Mouse (Mus musculus) heart, embryonic 15.5 days (tissue): ENCODE results near the gene Camk2b. TPM values are rescaled to one million over a fixed set of nuclear protein-coding genes. Genes with fewer than 3 reads are reported as not detected.

ENCODE experiments used
- ATAC-seq: fragments of 200-750 bp; cut with Nextera tagmentation; replicated peaks from 2 replicates; pipeline ENCODE4 v1.8.0; 2017; ENCODE audit warnings: low read depth, moderate TSS enrichment; ENCODE audit not compliant: insufficient number of reproducible peaks, insufficient read depth, low FRiP score
- H3K27ac ChIP-seq: fragments of 300-500 bp; sonication (generic); 2 replicates; pipeline ENCODE4 v1.5.1; 2015; ENCODE audit warnings: mild to moderate bottlenecking, inconsistent platforms
- H3K27me3 ChIP-seq: fragments of 300-500 bp; sonication (generic); 2 replicates; pipeline ENCODE4 v1.6.1; 2015; ENCODE audit warnings: inconsistent platforms
- H3K36me3 ChIP-seq: fragments of 300-500 bp; sonication (generic); 2 replicates; pipeline ENCODE4 v1.6.1; 2015; ENCODE audit warnings: mild to moderate bottlenecking, inconsistent platforms
- H3K4me1 ChIP-seq: fragments of 300-500 bp; sonication (generic); replicated peaks from 2 replicates; pipeline ENCODE4 v1.6.1; 2015; ENCODE audit warnings: inconsistent platforms
- H3K4me2 ChIP-seq: fragments of 300-500 bp; sonication (generic); 2 replicates; pipeline ENCODE4 v1.6.1; 2015; ENCODE audit warnings: inconsistent platforms, mild to moderate bottlenecking, moderate library complexity
- H3K4me3 ChIP-seq: fragments of 300-500 bp; sonication (generic); 2 replicates; pipeline ENCODE4 v1.5.1; 2015; ENCODE audit warnings: mild to moderate bottlenecking, inconsistent platforms
- H3K9ac ChIP-seq: fragments of 300-500 bp; sonication (generic); 2 replicates; pipeline ENCODE4 v1.6.1; 2015; ENCODE audit warnings: mild to moderate bottlenecking, inconsistent platforms
- H3K9me3 ChIP-seq: fragments of 300-500 bp; sonication (generic); replicated peaks from 2 replicates; pipeline ENCODE4 v1.6.1; 2016; ENCODE audit warnings: inconsistent platforms
- WGBS: fragments of 180-500 bp; shearing (Covaris S2); methylation state at CpG from one replicate; pipeline ENCODE4 v1.1.7; 2015; ENCODE audit warnings: mixed read lengths; 5-methylcytosine and 5-hydroxymethylcytosine counted together
- polyA plus RNA-seq: library from polyadenylated mRNA; unstranded; fragments of >200 nt; fragmentation: Nextera tagmentation; extraction: Ambion mirVana; gene quantifications from 2 replicates; pipeline ENCODE4 v1.2.1, GENCODE M21; 2015

Camk2b gene
- polyA plus RNA-seq, 1 experiment from 2014 or later: 2.8 TPM

GRCm38 (mm10) chr11:6067160-6067559 is 998 bp upstream of the Camk2b start:
- no peak overlapping the region for H3K27ac ChIP-seq
- peaks cover 97% of the 10 kb centered on the region for H3K27me3 ChIP-seq
- H3K36me3 ChIP-seq: no peaks in the 10 kb centered on the region
- H3K9ac ChIP-seq: no peak overlapping the region
- no peaks in the 10 kb centered on the region for H3K9me3 ChIP-seq
- H3K4me1 ChIP-seq: peaks cover 25% of the 10 kb centered on the region
- no peak overlapping the region for H3K4me2 ChIP-seq
- 55% methylated on average over 9 of the region's 9 CpGs for whole genome bisulfite sequencing
- no peak overlapping the region for H3K4me3 ChIP-seq
- ATAC-seq: no peak

GRCm38 (mm10) chr11:6065551-6066121 is 526 bp downstream of the Camk2b start:
- no peaks in the 10 kb centered on the region for H3K9me3 ChIP-seq
- H3K4me3 ChIP-seq: peak overlapping the region; percentile 64
- H3K36me3 ChIP-seq: no peaks in the 10 kb centered on the region
- H3K4me1 ChIP-seq: peaks cover 25% of the 10 kb centered on the region
- WGBS: under 1% methylated on average over 86 of the region's 95 CpGs
- peak overlapping the region; percentile 10 for H3K9ac ChIP-seq
- no peak overlapping the region for H3K27ac ChIP-seq
- peaks cover 91% of the 10 kb centered on the region for H3K27me3 ChIP-seq
- peak; percentile 40 for ATAC-seq
- H3K4me2 ChIP-seq: peak overlapping the region; percentile 95

DNA sequence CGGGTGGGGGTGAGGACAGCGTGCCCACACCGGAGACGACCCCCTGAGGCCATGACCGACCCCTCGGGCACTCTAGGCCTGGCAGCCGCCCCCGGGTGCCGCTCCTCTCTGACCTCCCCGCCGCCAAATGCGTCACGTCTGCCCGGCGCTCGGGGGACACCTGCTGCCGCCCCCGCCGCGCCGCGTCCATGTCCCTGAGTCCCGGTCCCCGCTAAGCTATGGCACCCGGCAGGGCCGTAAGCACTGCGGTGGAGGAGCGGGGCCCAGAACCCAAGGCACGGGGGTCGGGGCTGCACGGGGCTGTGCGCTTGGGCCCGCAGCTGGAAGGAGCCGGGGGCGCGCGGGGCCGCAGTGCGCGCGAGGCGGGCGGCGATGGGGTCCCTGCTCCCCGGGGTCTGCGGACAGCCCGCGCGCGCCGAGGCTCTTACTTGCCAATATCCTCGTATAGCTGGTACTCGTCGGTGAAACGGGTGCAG is 1.1 kb downstream of the Camk2b start:
- WGBS: 2% methylated on average over 55 of the region's 55 CpGs
- Histone ChIP-seq H3K4me3 (peak overlapping the region; percentile 64), H3K27me3 (peaks cover 86% of the 10 kb centered on the region), H3K9me3 (no peaks in the 10 kb centered on the region), H3K36me3 (no peaks in the 10 kb centered on the region), H3K4me2 (peak overlapping the region; percentile 95), H3K27ac (no peak overlapping the region), H3K9ac (peak overlapping the region; percentile 10), H3K4me1 (peaks cover 25% of the 10 kb centered on the region)
- ATAC-seq: 0 out of 2 replicates have a peak, but pooled peaks have one; percentile 11

DNA sequence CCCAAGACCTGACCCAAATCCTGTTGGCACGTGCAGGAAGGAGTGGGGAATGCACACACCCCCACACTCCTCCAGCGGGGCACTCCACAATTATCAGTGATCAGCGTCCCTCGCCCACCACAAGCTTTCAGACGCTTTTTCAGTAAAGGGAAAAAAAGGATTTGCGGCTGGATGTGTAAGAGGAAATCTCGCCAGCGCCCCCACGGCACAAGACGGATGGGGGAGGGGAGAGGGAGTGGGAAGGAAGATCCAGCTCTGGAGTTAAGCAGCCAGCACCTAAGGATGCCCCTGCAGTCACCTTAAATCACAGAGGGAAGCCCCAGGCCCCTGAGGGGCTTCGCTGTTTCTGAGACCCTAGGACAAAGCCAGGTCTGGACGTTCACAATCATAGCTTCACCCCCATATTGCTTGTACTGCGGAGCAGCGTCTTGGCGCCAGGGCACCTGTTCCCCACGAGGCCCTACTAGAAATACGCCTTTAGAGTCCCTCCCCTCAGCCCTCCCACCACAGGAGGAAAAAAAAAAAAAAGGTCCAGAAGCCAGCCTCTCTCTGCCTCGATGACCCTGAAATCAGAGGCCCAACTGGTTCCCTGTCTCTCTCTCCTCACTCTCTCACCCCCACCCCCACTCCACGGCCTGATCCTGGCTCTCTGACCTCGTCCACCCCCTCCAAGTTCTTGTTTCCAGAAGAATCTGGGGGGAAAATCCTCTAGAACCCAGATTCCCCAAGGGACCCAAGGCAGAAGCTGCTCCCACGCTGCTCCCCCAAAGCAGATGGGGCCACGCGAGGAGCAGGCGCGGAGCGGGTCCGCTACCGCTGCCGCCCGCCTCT is 1.7 kb downstream of the Camk2b start:
- ATAC-seq: no peak
- H3K27ac ChIP-seq: no peak overlapping the region
- no peaks in the 10 kb centered on the region for H3K9me3 ChIP-seq
- peaks cover 25% of the 10 kb centered on the region for H3K4me1 ChIP-seq
- H3K27me3 ChIP-seq: peaks cover 80% of the 10 kb centered on the region
- peak overlapping the region; percentile 64 for H3K4me3 ChIP-seq
- H3K9ac ChIP-seq: peak overlapping the region; percentile 10
- peak overlapping the region; percentile 95 for H3K4me2 ChIP-seq
- 3% methylated on average over 30 of the region's 30 CpGs for WGBS
- H3K36me3 ChIP-seq: no peaks in the 10 kb centered on the region

GRCm38 (mm10) chr11:6063501-6064214 is 2.5 kb downstream of the Camk2b start:
- Histone ChIP-seq H3K4me2 (peak overlapping the region; percentile 95), H3K36me3 (no peaks in the 10 kb centered on the region), H3K4me3 (peak overlapping the region; percentile 64), H3K9me3 (no peaks in the 10 kb centered on the region), H3K9ac (no peak overlapping the region), H3K27ac (no peak overlapping the region), H3K27me3 (peaks cover 72% of the 10 kb centered on the region), H3K4me1 (peaks cover 25% of the 10 kb centered on the region)
- no peak for ATAC-seq
- WGBS: 40% methylated on average over 17 of the region's 17 CpGs

GRCm38 (mm10) chr11:6063065-6063464 is 3.1 kb downstream of the Camk2b start:
- 81% methylated on average over 7 of the region's 7 CpGs for WGBS

GRCm38 (mm10) chr11:6062329-6062728 is 3.8 kb downstream of the Camk2b start:
- peaks cover 22% of the 10 kb centered on the region for H3K4me1 ChIP-seq
- ATAC-seq: no peak
- WGBS: 86% methylated on average over 11 of the region's 11 CpGs

More at GRCm38 (mm10) chr11:6063065-6063464, 3.1 kb downstream of the Camk2b start:
- no peak for ATAC-seq
- H3K9ac ChIP-seq: no peak overlapping the region
- H3K27me3 ChIP-seq: peaks cover 66% of the 10 kb centered on the region
- H3K4me3 ChIP-seq: no peak overlapping the region
- no peak overlapping the region for H3K4me2 ChIP-seq
- H3K36me3 ChIP-seq: no peaks in the 10 kb centered on the region
- no peaks in the 10 kb centered on the region for H3K9me3 ChIP-seq
- H3K27ac ChIP-seq: no peak overlapping the region
- H3K4me1 ChIP-seq: peaks cover 22% of the 10 kb centered on the region

GRCm38 (mm10) chr11:6061891-6062290 is 4.3 kb downstream of the Camk2b start:
- Histone ChIP-seq H3K27me3 (peaks cover 55% of the 10 kb centered on the region), H3K4me1 (peaks cover 22% of the 10 kb centered on the region), H3K4me2 (no peak overlapping the region), H3K27ac (no peak overlapping the region), H3K4me3 (no peak overlapping the region), H3K9ac (no peak overlapping the region), H3K36me3 (no peaks in the 10 kb centered on the region), H3K9me3 (no peaks in the 10 kb centered on the region)
- 78% methylated on average over 5 of the region's 5 CpGs for WGBS
- ATAC-seq: no peak

More at GRCm38 (mm10) chr11:6062329-6062728, 3.8 kb downstream of the Camk2b start:
- Histone ChIP-seq H3K27ac (no peak overlapping the region), H3K36me3 (no peaks in the 10 kb centered on the region), H3K9ac (no peak overlapping the region), H3K27me3 (peaks cover 59% of the 10 kb centered on the region), H3K4me2 (no peak overlapping the region), H3K9me3 (no peaks in the 10 kb centered on the region), H3K4me3 (no peak overlapping the region)

GRCm38 (mm10) chr11:6059162-6059561 is 7.0 kb downstream of the Camk2b start:
- Histone ChIP-seq H3K27me3 (peaks cover 27% of the 10 kb centered on the region), H3K4me3 (no peak overlapping the region), H3K9ac (no peak overlapping the region), H3K9me3 (no peaks in the 10 kb centered on the region), H3K36me3 (no peaks in the 10 kb centered on the region), H3K4me1 (peaks cover 4% of the 10 kb centered on the region), H3K4me2 (no peak overlapping the region), H3K27ac (no peak overlapping the region)
- WGBS: 89% methylated on average over 10 of the region's 10 CpGs
- ATAC-seq: no peak

DNA sequence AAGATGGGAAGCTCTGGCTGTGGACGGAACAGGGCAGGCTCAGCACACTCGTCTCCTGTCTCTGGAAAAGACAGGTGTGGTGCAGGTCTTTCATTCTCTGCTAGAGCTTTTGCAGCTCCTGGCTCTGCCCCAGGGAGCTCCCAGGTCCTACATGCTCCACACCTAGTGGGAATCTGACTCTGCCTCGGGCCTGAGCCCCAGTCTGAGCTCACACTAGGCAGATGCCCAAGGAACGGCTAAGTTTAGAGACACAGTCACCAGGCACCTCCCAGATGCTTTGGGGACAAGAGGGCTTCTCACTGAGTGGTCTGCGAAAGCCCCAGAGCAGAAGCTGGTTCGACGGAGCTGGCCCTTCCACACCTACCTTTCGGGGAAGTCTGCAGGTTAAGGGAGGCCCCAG is 12.8 kb downstream of the Camk2b start:
- Histone ChIP-seq H3K27ac (no peak overlapping the region), H3K36me3 (no peaks in the 10 kb centered on the region), H3K4me2 (no peak overlapping the region), H3K9me3 (no peaks in the 10 kb centered on the region), H3K4me3 (no peak overlapping the region), H3K9ac (no peak overlapping the region), H3K27me3 (peaks cover 8% of the 10 kb centered on the region; the same call in 1 of the 2 replicates), H3K4me1 (no peaks in the 10 kb centered on the region)
- no peak for ATAC-seq
- WGBS: 76% methylated on average over 8 of the region's 8 CpGs

- no peak overlapping the region for H3K4me2 ChIP-seq
- 79% methylated on average over 4 of the region's 4 CpGs for WGBS
- no peaks in the 10 kb centered on the region for H3K36me3 ChIP-seq
- H3K4me3 ChIP-seq: no peak overlapping the region
- H3K9ac ChIP-seq: no peak overlapping the region
- H3K9me3 ChIP-seq: no peaks in the 10 kb centered on the region
- no peak overlapping the region for H3K27ac ChIP-seq
- H3K27me3 ChIP-seq: peaks cover 8% of the 10 kb centered on the region; the same call in 1 of the 2 replicates
- no peaks in the 10 kb centered on the region for H3K4me1 ChIP-seq
- ATAC-seq: no peak
Measured at GRCm38 (mm10) chr11:6050066-6050560, 16.0 kb downstream of the Camk2b start.
